Mouse (Mus musculus) kidney, postnatal 0 days (tissue): ENCODE results near the gene Fzr1. TPM values are rescaled to one million over a fixed set of nuclear protein-coding genes. Genes with fewer than 3 reads are reported as not detected.
A peak's percentile ranks its signal among the peaks of the same experiment; 100 is the strongest.

Experiments used
- ATAC-seq: fragments of 200-750 bp; cut with Nextera tagmentation; replicated peaks from 2 replicates; pipeline ENCODE4 v1.8.0; 2017; ENCODE audit warnings: low read depth, moderate number of reproducible peaks, moderate TSS enrichment, moderate library complexity; ENCODE audit not compliant: low FRiP score
- DNase-seq: peaks from one replicate; pipeline ENCODE4 v3.0.0-alpha.2; 2016; ENCODE audit warnings: low spot score
- H3K27ac ChIP-seq: fragments of 300-500 bp; sonication (generic); 2 replicates; pipeline ENCODE4 v1.5.1; 2014; ENCODE audit warnings: mild to moderate bottlenecking
- H3K27me3 ChIP-seq: fragments of 300-500 bp; sonication (generic); 2 replicates; pipeline ENCODE4 v1.6.1; 2014; ENCODE audit warnings: low read length, mixed read lengths; ENCODE audit not compliant: insufficient read depth
- H3K36me3 ChIP-seq: fragments of 300-500 bp; sonication (generic); 2 replicates; pipeline ENCODE4 v1.6.1; 2014; ENCODE audit warnings: low read length, mixed read lengths; ENCODE audit not compliant: insufficient read depth
- H3K4me1 ChIP-seq: fragments of 300-500 bp; sonication (generic); replicated peaks from 2 replicates; pipeline ENCODE4 v1.6.1; 2014; ENCODE audit warnings: antibody characterized with exemption, low read length, mixed read lengths; ENCODE audit not compliant: insufficient read depth
- H3K4me2 ChIP-seq: fragments of 300-500 bp; sonication (generic); 2 replicates; pipeline ENCODE4 v1.6.1; 2014; ENCODE audit warnings: mild to moderate bottlenecking, low read length, moderate library complexity, mixed read lengths
- H3K4me3 ChIP-seq: fragments of 300-500 bp; sonication (generic); replicated peaks from 2 replicates; pipeline ENCODE4 v1.5.1; 2014; ENCODE audit warnings: low read depth, low read length
- H3K9ac ChIP-seq: fragments of 300-500 bp; sonication (generic); 2 replicates; pipeline ENCODE4 v1.6.1; 2014; ENCODE audit warnings: low read depth, low read length
- H3K9me3 ChIP-seq: fragments of 300-500 bp; sonication (generic); replicated peaks from 2 replicates; pipeline ENCODE4 v1.6.1; 2016; ENCODE audit warnings: low read length, inconsistent platforms, mixed read lengths
- CTCF ChIP-seq: IDR thresholded peaks from 2 replicates; pipeline ENCODE4 v1.5.1; 2016; ENCODE audit warnings: antibody characterized with exemption, low read depth, mild to moderate bottlenecking, moderate library complexity
- WGBS: fragments of 180-500 bp; shearing (Covaris S2); extraction: QIAGEN DNeasy Blood & Tissue Kit; methylation state at CpG from one replicate; pipeline ENCODE4 v1.1.7; 2014; 5-methylcytosine and 5-hydroxymethylcytosine counted together
- polyA plus RNA-seq: library from polyadenylated mRNA; unstranded; fragments of >200 nt; fragmentation: Nextera tagmentation; extraction: Ambion mirVana; gene quantifications from 2 replicates; pipeline ENCODE4 v1.2.1, GENCODE M21; 2015

Fzr1 gene
- polyA plus RNA-seq, 1 experiment from 2014 or later = 70.6 TPM

DNA sequence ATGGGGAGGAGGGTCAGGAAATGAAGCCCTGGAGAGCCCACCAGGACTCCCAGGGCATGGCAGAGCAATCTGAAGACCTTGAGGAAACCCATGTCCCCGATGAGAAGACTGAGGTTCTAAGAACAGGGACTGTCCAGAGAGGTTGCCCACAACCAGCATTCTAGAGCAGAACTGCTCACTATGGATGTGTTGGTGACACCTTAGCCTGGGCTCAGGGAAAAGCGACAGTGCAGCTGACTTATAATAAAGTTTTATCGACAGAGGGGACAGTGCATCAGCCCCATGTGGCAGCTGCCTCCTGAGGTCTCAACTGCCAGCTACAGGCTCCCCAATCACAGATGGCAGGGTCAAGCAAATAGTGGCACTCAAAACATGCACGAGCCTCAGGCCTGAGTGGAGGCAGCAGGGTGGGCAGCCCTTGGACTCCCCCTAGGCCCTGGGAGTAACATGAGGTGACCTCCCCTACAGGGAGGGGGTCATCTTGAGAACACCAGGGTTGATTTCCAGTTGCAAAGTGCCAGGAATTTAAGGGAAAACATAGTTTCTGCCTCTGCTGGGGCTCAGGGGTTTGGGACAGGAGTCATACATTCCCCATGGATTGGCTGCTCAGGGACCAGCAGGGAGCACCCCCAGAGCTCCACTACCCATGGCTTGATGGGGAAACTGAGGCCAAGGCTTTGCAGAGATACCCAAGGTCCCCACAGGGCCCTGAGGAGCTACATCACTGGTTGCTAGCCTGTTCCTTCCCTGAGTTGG is 42.9 kb upstream of the Fzr1 start:
- no peak for TF ChIP-seq CTCF
- WGBS = 76% methylated on average over 4 of the region's 4 CpGs
- H3K27ac ChIP-seq = no peak overlapping the region

DNA sequence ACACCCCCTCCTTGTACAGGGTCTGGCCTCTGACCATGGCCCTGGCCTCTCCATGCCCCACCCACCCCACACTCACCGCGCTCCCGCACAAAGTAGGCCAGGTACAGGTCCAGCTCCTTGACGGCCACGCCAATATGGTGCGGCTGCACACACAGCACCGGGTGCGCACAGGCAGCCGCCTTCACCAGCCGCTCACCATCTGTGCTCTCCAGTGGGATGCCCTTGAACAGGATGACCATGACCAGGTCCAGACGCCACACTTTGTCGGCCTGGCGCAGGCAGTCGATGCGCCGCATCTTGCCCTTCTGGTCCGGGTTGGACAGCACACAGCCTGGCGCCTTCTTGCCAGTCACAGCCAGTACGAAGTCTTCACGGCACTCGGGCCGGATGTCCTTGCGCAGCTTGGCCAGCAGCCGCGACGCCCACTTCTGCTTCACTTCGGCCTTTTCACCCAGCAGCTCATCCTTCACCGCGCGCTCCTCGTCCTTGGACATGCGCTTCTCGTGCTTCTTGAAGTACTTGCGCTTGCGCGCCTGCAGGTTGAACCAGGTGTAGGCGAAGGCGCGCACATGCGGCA is 42.0 kb upstream of the Fzr1 start:
- Histone ChIP-seq H3K4me3 (no peak overlapping the region), H3K4me2 (no peak overlapping the region), H3K27ac (no peak overlapping the region), H3K9me3 (no peaks in the 10 kb centered on the region), H3K36me3 (peaks cover 15% of the 10 kb centered on the region; the same call in 1 of the 2 replicates), H3K9ac (no peak overlapping the region), H3K27me3 (no peaks in the 10 kb centered on the region), H3K4me1 (peaks cover 29% of the 10 kb centered on the region)
- no peak for ATAC-seq
- no peak for DNase-seq
- 90% methylated on average over 40 of the region's 40 CpGs for WGBS
- no peak for TF ChIP-seq CTCF

More for the DNA sequence above, 42.9 kb upstream of the Fzr1 start:
- peaks cover 34% of the 10 kb centered on the region for H3K4me1 ChIP-seq
- no peak overlapping the region for H3K9ac ChIP-seq
- peaks cover 15% of the 10 kb centered on the region; the same call in 1 of the 2 replicates for H3K36me3 ChIP-seq
- H3K9me3 ChIP-seq = no peaks in the 10 kb centered on the region
- ATAC-seq (no peak), DNase-seq (no peak)
- H3K4me2 ChIP-seq = no peak overlapping the region
- no peak overlapping the region for H3K4me3 ChIP-seq
- no peaks in the 10 kb centered on the region for H3K27me3 ChIP-seq

DNA sequence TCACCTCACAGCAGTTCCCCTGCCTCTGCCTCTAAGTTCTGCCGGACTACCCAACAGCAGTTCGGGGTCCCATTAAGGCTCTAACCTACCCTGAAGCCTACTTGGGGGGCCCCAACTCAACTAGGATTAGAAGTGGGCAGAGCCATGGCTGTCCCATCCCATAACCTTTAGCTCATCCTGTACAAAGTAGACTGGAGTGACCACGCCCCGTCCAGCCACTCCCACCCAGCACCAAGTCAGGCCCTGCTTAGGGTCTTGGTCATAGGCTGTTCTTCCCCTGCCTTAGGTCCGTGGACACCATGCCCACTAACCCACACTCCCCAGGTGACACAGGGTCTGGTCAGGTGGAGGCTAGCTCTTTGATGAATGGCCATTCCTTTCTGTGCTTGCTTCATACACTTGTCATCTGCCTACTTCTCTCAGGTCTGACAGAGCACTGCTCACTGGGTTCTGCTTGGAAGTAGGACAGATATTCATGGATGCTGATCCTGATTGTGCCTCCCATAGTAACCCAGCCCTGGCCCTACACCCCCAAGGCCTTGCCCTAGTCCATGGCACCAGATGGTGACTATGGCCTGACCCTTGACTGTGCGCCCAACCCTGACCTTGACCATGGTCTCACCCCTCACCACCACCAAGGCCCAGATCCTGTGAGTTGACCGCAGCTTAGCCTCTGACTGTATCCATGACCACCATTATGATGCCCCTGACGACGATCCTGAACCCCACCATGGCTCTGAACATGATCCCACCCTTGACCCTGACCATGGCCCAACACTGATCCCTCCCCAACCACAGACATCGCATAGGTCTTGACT is 41.0 kb upstream of the Fzr1 start:
- no peak overlapping the region for H3K4me3 ChIP-seq
- TF ChIP-seq CTCF = no peak
- H3K27ac ChIP-seq = no peak overlapping the region
- 84% methylated on average over 10 of the region's 10 CpGs for WGBS
- no peak for ATAC-seq
- no peak for DNase-seq
- peaks cover 15% of the 10 kb centered on the region; the same call in 1 of the 2 replicates for H3K36me3 ChIP-seq
- H3K9ac ChIP-seq = no peak overlapping the region
- H3K4me1 ChIP-seq = peaks cover 29% of the 10 kb centered on the region
- H3K4me2 ChIP-seq = no peak overlapping the region
- H3K27me3 ChIP-seq = no peaks in the 10 kb centered on the region
- H3K9me3 ChIP-seq = no peaks in the 10 kb centered on the region

DNA sequence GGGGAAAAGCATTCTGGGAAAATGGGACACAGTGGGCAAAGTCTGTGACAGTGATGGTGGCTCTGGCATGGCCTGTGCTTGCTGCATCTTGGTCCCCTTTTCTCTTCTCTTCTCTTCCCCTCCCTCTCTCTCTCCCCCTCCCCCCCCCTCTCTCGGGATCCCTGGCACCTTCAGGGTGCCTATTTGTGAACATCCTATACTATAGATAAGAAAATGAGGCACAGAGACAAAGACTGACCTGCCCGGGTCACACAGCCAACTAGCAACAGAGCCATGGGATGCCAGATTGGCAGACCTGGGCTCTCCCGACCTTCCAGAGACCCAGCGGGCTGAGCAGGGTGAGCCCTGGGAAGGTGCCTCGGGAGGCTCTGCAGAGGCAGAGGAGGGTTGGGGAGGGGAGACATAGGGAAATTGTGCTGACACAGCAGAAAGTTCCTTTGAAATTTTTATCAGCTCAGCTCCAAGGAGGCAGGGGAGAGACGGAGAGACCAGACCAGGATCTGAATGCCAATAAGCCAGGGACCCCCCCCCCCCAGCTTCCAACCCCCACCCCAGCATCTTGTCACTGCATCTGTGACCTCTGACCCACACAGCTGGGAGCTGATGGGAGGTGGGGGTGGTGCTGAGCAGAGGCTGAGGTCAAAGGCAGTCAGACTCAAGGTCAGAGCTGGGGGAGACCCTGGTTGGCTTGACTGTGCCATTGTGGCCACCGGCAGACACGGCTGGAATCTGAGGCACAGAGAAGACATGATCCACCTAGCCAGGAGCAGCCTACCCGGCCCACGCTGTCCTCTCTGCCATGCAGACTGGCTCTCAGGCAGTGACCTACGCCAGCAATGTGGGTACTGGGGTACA is 40.1 kb upstream of the Fzr1 start:
- ATAC-seq = no peak
- H3K27me3 ChIP-seq = no peaks in the 10 kb centered on the region
- no peak overlapping the region for H3K9ac ChIP-seq
- peaks cover 15% of the 10 kb centered on the region; the same call in 1 of the 2 replicates for H3K36me3 ChIP-seq
- no peak overlapping the region for H3K4me3 ChIP-seq
- no peaks in the 10 kb centered on the region for H3K9me3 ChIP-seq
- no peak for TF ChIP-seq CTCF
- no peak overlapping the region for H3K27ac ChIP-seq
- no peak for DNase-seq
- no peak overlapping the region for H3K4me2 ChIP-seq
- H3K4me1 ChIP-seq = peaks cover 37% of the 10 kb centered on the region
- WGBS = 48% methylated on average over 11 of the region's 11 CpGs

DNA sequence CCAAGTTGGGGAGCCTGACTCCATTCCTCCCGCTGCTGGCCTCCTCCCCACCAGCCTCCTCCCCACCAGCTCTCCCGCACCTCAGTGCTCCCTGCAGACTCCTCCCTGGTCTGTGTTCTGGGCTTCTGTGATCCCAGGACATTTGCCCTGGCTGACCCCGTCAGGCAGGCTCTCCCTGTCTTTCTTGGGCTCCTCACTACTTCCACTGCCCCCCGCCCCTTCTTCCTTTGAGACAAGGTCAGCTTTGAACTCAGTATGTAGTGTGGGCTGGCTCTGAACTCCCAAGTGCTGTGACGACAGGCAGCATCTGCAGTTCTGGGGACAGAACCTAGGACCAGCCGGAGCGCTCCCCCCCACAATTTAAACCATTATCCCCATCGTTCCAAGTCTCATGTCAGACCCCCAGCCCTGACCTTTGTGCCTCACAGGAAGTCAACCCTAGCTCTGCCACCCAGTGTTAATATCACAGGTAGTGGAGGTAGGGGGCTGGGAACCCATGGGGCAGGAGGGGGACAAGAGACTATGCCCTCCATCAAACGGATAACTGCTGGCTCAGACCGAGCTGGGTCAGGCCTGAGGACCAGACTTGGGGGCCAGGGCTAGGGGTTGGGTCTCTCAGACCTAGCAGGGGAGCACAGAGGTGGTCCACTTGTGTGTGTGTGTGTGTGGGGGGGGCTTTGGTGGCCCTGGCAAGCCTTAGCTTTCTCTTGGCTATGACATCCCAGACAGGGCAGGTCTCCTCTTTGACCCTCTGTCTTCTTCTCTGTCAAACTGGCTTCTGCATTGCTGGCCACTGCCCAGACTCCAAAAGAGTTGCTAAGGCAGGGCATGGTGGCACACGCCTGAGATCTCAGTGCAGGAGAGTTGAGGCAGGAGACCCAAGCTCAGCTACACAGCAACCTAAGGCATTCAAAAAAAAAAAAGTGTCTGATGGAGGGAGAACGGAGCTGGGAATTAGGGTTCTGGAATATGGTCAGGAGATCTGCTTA is 39.2 kb upstream of the Fzr1 start:
- Histone ChIP-seq H3K27ac (peak overlapping the region; percentile 70), H3K4me2 (peak overlapping the region; percentile 52), H3K9me3 (no peaks in the 10 kb centered on the region), H3K4me3 (no peak overlapping the region), H3K27me3 (no peaks in the 10 kb centered on the region), H3K9ac (peak overlapping the region; percentile 23; the same call in 1 of the 2 replicates), H3K36me3 (peaks cover 15% of the 10 kb centered on the region; the same call in 1 of the 2 replicates), H3K4me1 (peaks cover 40% of the 10 kb centered on the region)
- peak; percentile 0; the same call in 1 of the 2 replicates for ATAC-seq
- 59% methylated on average over 12 of the region's 12 CpGs for WGBS
- DNase-seq = no peak
- TF ChIP-seq CTCF = no peak
